Mouse (Mus musculus) lung, postnatal 0 days (tissue): ENCODE measurements around the gene Ppy.

Source experiments
- CTCF ChIP-seq: IDR thresholded peaks from 2 replicates; pipeline ENCODE4 v1.5.1; 2016; ENCODE audit warnings: antibody characterized with exemption, mild to moderate bottlenecking
- EP300 ChIP-seq: IDR thresholded peaks from 2 replicates; pipeline ENCODE4 v1.6.1; 2016; ENCODE audit warnings: antibody characterized with exemption, mild to moderate bottlenecking, control low read depth

DNA sequence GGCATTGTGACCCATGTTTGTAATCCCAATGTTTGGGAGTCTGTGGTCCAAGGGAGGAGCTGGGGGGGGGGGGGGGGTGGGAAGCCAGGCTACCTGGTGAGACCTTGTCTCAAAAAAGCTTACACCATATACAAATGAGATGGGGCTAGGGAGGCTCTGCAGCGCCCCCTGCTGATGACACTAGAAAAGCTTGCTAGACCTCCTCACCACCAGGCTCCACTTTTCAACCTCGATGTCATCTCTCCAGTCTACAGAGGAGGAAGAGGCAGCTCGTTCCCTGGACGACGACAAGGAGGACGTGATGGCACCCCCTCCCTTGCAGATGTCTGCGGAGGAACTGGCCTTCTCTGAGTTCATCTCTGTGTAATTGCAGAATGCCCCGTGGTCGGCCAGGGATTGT lies 47.3 kb downstream of the Ppy start:
- TF ChIP-seq EP300 = no peak
- TF ChIP-seq CTCF = peak; percentile 63
